Mouse (Mus musculus) lung, embryonic 14.5 days (tissue): ENCODE results near the gene Prkn. TPM values are rescaled to one million over a fixed set of nuclear protein-coding genes. Genes with fewer than 3 reads are reported as not detected.

Source experiments
- ATAC-seq: fragments of 200-750 bp; cut with Nextera tagmentation; 2 replicates; pipeline ENCODE4 v1.8.0; 2017; ENCODE audit warnings: mild to moderate bottlenecking, moderate TSS enrichment, moderate library complexity; ENCODE audit not compliant: insufficient read depth
- DNase-seq: peaks from one replicate; pipeline ENCODE4 v3.0.0-alpha.2; 2015
- H3K27ac ChIP-seq: fragments of 300-500 bp; sonication (generic); 2 replicates; pipeline ENCODE4 v1.5.1; 2014; ENCODE audit warnings: low read depth, mild to moderate bottlenecking, moderate library complexity
- H3K27me3 ChIP-seq: fragments of 300-500 bp; sonication (generic); 2 replicates; pipeline ENCODE4 v1.6.1; 2014; ENCODE audit warnings: low read length, control low read depth; ENCODE audit not compliant: insufficient read depth
- H3K36me3 ChIP-seq: fragments of 300-500 bp; sonication (generic); 2 replicates; pipeline ENCODE4 v1.6.1; 2014; ENCODE audit warnings: control low read depth; ENCODE audit not compliant: insufficient read depth
- H3K4me1 ChIP-seq: fragments of 300-500 bp; sonication (generic); 2 replicates; pipeline ENCODE4 v1.6.1; 2014; ENCODE audit warnings: antibody characterized with exemption, control low read depth; ENCODE audit not compliant: insufficient read depth
- H3K4me2 ChIP-seq: fragments of 300-500 bp; sonication (generic); 2 replicates; pipeline ENCODE4 v1.6.1; 2014; ENCODE audit warnings: mild to moderate bottlenecking
- H3K4me3 ChIP-seq: fragments of 300-500 bp; sonication (generic); 2 replicates; pipeline ENCODE4 v1.5.1; 2014; ENCODE audit warnings: low read depth, low read length
- H3K9ac ChIP-seq: fragments of 300-500 bp; sonication (generic); 2 replicates; pipeline ENCODE4 v1.6.1; 2014
- H3K9me3 ChIP-seq: fragments of 300-500 bp; sonication (generic); 2 replicates; pipeline ENCODE4 v1.6.1; 2016; ENCODE audit warnings: low read depth, low read length, control low read depth
- CTCF ChIP-seq: IDR thresholded peaks from 2 replicates; pipeline ENCODE4 v1.5.1; 2016; ENCODE audit warnings: antibody characterized with exemption, low read depth
- WGBS: fragments of 180-500 bp; shearing (Covaris S2); extraction: QIAGEN DNeasy Blood & Tissue Kit; methylation state at CpG from one replicate; pipeline ENCODE4 v1.1.7; 2014; 5-methylcytosine and 5-hydroxymethylcytosine counted together
- polyA plus RNA-seq: library from polyadenylated mRNA; unstranded; fragments of >200 nt; fragmentation: Nextera tagmentation; extraction: Ambion mirVana; gene quantifications from 2 replicates; pipeline ENCODE4 v1.2.1, GENCODE M21; 2014

The Prkn gene
- polyA plus RNA-seq, 1 experiment from 2014 or later = 1.0 TPM

DNA sequence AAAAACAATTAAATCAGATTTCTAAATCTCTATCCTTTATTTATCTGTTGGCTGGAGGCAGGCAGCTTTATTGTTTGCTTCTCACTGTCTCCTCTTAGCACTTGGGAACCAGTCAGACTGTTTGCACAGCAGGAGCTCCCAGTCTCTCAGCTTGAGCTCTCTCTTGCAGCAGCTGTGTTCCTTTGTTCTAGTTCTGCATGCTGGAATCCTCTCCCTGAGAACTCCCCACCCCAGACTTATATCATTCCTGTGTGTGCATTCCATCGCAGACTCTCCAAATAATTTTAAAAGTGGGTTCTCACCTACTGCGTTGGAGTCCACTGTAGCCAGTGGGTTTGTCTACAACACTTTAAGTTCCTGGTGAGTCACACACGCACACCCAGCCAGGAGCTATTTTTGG lies 1181.1 kb downstream of the Prkn start:
- H3K27ac ChIP-seq = no peak overlapping the region
- no peaks in the 10 kb centered on the region for H3K27me3 ChIP-seq
- H3K9ac ChIP-seq = no peak overlapping the region
- TF ChIP-seq CTCF = no peak
- H3K4me3 ChIP-seq = no peak overlapping the region
- DNase-seq (no peak), ATAC-seq (no peak)
- no peaks in the 10 kb centered on the region for H3K4me1 ChIP-seq
- no peaks in the 10 kb centered on the region for H3K36me3 ChIP-seq
- WGBS = 40% methylated on average over 3 of the region's 3 CpGs
- no peaks in the 10 kb centered on the region; the same call in 1 of the 2 replicates for H3K9me3 ChIP-seq
- no peak overlapping the region for H3K4me2 ChIP-seq

GRCm38 (mm10) chr17:12029362-12029761 lies 1189.2 kb downstream of the Prkn start:
- WGBS = 56% methylated on average over 5 of the region's 5 CpGs
- Histone ChIP-seq H3K27me3 (no peaks in the 10 kb centered on the region), H3K4me3 (no peak overlapping the region), H3K4me1 (peaks cover 5% of the 10 kb centered on the region; the same call in 1 of the 2 replicates), H3K36me3 (no peaks in the 10 kb centered on the region), H3K27ac (no peak overlapping the region), H3K9ac (no peak overlapping the region), H3K4me2 (no peak overlapping the region), H3K9me3 (no peaks in the 10 kb centered on the region)
- TF ChIP-seq CTCF = no peak
- no peak for ATAC-seq
- DNase-seq = no peak

DNA sequence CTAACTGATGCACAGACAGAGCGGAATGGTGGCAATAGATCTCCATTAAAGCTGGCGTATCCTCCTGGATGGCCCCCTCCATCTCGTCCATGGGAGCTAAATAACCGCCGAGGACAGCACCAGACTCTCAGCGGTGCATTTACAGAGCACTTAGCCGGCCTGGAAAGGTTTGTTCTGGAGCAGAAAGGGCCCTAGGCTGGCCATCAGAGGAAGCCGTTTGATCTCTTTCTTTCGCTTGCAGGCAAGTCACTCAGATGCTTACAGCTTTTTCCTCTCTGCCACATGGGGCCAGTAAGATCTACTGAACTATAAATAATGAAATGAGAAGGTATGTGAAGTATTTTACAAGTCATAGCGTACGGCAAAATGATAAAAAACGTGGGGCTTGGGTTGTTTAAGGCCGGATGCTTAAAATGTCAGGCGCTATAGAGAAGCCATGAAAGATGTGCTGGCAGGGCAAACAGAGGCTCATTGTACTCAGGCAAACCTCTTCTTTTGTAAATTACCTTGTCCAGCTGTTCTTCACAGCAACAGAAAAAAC lies 1189.8 kb downstream of the Prkn start:
- Histone ChIP-seq H3K4me2 (0 out of 2 replicates have a peak overlapping the region, but pooled peaks have one; percentile 21), H3K27ac (no peak overlapping the region), H3K9ac (no peak overlapping the region), H3K27me3 (no peaks in the 10 kb centered on the region), H3K4me1 (peaks cover 5% of the 10 kb centered on the region; the same call in 1 of the 2 replicates), H3K9me3 (no peaks in the 10 kb centered on the region), H3K36me3 (no peaks in the 10 kb centered on the region), H3K4me3 (no peak overlapping the region)
- no peak for TF ChIP-seq CTCF
- peak; percentile 42; the same call in 1 of the 2 replicates for ATAC-seq
- DNase-seq = peak; percentile 44
- WGBS = 12% methylated on average over 14 of the region's 14 CpGs

DNA sequence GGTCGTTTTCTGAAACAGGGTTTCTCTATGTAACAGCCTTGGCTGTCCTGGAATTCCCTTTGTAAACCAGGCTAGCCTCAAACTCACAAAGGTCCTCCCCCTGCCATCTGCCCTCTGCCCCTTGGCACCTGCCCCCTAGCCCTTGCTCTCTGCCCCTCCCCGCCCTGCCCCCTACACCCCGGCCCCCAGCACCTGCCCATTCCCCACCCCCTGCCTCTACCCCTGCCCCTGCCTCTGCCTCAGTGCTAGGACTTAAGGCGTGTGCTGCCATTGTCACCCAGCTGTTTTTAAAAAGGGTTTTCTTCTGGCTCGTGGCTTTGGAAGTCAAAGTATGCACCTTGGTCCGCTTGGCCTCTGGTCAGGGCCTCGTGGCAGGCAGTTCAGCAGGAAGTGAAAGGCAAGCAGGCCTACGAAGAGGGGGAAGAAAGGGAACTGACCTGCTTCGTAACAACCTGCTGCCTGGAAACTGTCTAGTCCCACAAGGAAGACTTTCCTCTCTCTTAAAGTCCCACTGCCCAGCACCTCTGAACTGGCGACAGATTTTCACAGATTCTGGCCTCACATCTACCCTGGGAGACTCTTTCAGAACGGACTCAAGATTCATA lies 1190.5 kb downstream of the Prkn start:
- Histone ChIP-seq H3K4me3 (no peak overlapping the region), H3K4me2 (0 out of 2 replicates have a peak overlapping the region, but pooled peaks have one; percentile 21), H3K4me1 (peaks cover 5% of the 10 kb centered on the region; the same call in 1 of the 2 replicates), H3K27ac (no peak overlapping the region), H3K27me3 (peaks cover 3% of the 10 kb centered on the region; the same call in 1 of the 2 replicates), H3K36me3 (no peaks in the 10 kb centered on the region), H3K9ac (no peak overlapping the region), H3K9me3 (no peaks in the 10 kb centered on the region)
- TF ChIP-seq CTCF = no peak
- no peak for DNase-seq
- no peak for ATAC-seq
- 14% methylated on average over 11 of the region's 11 CpGs for WGBS

DNA sequence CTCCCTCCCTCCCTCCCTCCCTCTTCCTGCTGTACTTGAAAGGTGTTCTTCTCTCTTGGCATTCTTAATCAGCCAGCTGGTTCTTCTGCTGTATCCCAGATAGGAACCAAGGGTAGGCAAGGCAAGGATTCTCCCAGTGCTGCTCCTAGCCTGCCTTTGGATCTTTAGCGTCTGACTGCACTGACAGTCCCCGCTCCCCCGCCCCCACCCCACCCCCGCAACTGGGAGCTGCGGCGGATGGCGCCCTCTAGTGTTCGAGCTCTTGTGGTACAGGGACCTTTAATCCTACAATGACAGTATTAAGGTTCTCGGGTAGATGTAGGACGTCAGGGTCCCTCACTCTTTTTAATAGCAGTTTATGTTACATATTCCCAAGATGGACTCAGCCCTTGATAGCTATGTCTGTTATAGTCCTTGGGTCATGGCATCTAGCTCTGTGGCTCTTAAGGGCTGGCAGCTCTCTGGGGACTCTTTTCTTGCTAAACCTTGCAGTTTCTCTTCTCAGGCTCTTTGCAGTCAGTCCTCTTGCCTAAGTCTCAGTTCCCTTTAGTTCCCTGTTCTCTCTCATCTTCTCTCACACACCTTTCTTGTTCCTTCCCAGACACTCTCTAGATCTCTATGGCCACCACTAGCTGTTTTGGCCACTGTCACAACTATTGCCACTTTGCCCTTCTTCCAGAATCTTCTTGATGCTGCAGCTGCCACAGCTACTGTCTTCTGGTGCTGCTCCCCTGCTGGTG lies 1191.2 kb downstream of the Prkn start:
- H3K27ac ChIP-seq = no peak overlapping the region
- ATAC-seq = peak; percentile 32; the same call in 1 of the 2 replicates
- no peak overlapping the region for H3K4me2 ChIP-seq
- H3K27me3 ChIP-seq = peaks cover 3% of the 10 kb centered on the region; the same call in 1 of the 2 replicates
- H3K4me3 ChIP-seq = no peak overlapping the region
- no peaks in the 10 kb centered on the region for H3K36me3 ChIP-seq
- TF ChIP-seq CTCF = peak; percentile 68
- peak; percentile 79 for DNase-seq
- no peak overlapping the region for H3K9ac ChIP-seq
- peaks cover 5% of the 10 kb centered on the region; the same call in 1 of the 2 replicates for H3K4me1 ChIP-seq
- under 1% methylated on average over 10 of the region's 10 CpGs for WGBS
- no peaks in the 10 kb centered on the region for H3K9me3 ChIP-seq

DNA sequence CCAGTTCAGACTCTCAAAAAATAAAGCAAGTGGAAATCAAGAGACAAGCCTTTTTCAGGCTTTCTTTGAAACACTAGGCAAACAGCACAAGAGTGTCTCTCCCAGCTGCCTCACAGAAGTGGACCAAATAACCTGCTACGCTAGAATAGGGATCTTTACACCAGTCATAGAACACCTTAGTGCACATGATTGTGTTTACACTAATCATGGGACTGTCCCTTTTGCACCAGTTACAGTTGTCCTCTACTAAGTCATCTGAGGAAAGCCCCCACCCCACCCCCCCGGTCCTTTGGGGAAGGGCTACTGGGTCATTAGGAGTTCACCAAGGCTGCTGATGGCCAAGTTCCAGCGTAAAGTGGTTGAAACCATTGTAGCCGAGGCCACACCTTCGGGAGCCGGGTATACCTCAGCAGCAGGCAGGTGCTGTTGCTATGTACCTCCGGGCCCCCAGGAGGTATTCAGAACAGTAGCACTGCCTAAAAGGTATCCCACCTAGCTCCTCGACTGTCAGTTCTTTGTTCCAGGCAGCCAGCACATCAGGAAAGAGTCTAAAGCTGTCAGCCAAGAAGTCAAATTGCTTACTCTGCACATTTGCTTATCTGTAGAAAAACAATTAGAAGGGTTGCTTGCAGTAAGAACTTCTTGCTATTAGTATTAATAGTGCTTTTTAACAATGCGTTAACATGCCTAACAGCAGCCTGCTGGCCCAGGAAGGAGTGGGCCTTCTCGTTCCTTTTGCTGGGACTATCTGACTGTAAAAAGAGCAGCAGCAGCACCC lies 1192.0 kb downstream of the Prkn start:
- DNase-seq (no peak), ATAC-seq (no peak)
- H3K4me2 ChIP-seq = no peak overlapping the region
- H3K4me3 ChIP-seq = no peak overlapping the region
- no peak overlapping the region for H3K9ac ChIP-seq
- no peaks in the 10 kb centered on the region for H3K36me3 ChIP-seq
- no peaks in the 10 kb centered on the region for H3K9me3 ChIP-seq
- peaks cover 5% of the 10 kb centered on the region; the same call in 1 of the 2 replicates for H3K4me1 ChIP-seq
- no peak overlapping the region for H3K27ac ChIP-seq
- no peak for TF ChIP-seq CTCF
- H3K27me3 ChIP-seq = peaks cover 3% of the 10 kb centered on the region; the same call in 1 of the 2 replicates
- WGBS = 40% methylated on average over 10 of the region's 10 CpGs
